Mouse (Mus musculus): Measurements from ENCODE around the gene Galnt18. TPM values are rescaled to one million over a fixed set of nuclear protein-coding genes. Genes with fewer than 3 reads are reported as not detected.

Galnt18 gene
- polyA plus RNA-seq, 1 experiment from 2014 or later = 8.1 TPM

DNA sequence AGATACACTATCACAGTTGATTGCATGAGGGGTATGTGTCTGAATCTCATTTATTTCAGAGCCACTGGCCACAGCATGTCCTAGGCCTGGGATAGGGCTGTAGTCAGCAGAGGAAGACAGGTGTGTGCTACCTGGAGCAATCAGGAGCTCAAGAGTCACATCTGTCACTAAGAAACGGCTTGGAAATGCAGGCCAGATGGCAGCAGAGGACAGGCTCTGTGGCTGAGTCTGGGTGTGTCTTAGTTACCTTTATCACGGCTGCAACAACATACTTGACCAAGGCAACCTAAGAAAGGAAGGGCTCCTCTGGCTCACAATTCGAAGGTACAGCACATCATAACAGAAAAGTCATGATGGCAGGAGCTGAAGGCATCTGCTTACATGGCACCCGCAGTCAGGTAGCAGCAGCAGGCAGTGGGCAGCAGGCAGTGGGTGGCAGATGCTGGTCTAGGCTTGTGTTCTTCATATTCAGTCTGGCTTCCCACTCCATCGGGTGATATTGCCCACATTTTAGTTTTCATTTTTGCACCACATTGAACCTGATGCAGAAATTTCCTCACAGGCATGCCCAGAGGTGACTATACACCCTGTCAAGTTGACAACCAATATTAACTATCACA is 190.2 kb downstream of the Galnt18 start:
- no peaks in the 10 kb centered on the region for H3K4me1 ChIP-seq (ENCODE audit: control insufficient read depth, insufficient read depth, low read length)
- no peak for ATAC-seq (ENCODE audit: insufficient read depth, low FRiP score, low TSS enrichment)
- H3K27me3 ChIP-seq (ENCODE audit: control insufficient read depth, insufficient read depth, low read length) = no peaks in the 10 kb centered on the region
- WGBS = 82% methylated on average over 5 of the region's 5 CpGs
- H3K4me2 ChIP-seq (ENCODE audit: low read depth) = no peak overlapping the region
- H3K9ac ChIP-seq (ENCODE audit: low read length) = no peak overlapping the region
- H3K9me3 ChIP-seq (ENCODE audit: control insufficient read depth, low read length) = no peaks in the 10 kb centered on the region
- H3K36me3 ChIP-seq (ENCODE audit: control insufficient read depth, insufficient read depth, low read length) = no peaks in the 10 kb centered on the region
- no peak overlapping the region for H3K4me3 ChIP-seq (ENCODE audit: low read depth, low read length)
- DNase-seq (ENCODE audit: low spot score) = no peak
- H3K27ac ChIP-seq (ENCODE audit: low read depth, low read length) = no peak overlapping the region

- Histone ChIP-seq H3K4me3 (ENCODE audit: low read depth, low read length) (no peak overlapping the region), H3K27ac (ENCODE audit: low read depth, low read length) (no peak overlapping the region), H3K9me3 (ENCODE audit: control insufficient read depth, low read length) (no peaks in the 10 kb centered on the region), H3K36me3 (ENCODE audit: control insufficient read depth, insufficient read depth, low read length) (no peaks in the 10 kb centered on the region), H3K4me2 (ENCODE audit: low read depth) (no peak overlapping the region), H3K27me3 (ENCODE audit: control insufficient read depth, insufficient read depth, low read length) (no peaks in the 10 kb centered on the region), H3K9ac (ENCODE audit: low read length) (no peak overlapping the region), H3K4me1 (ENCODE audit: control insufficient read depth, insufficient read depth, low read length) (no peaks in the 10 kb centered on the region)
- no peak for DNase-seq (ENCODE audit: low spot score)
- ATAC-seq (ENCODE audit: insufficient read depth, low FRiP score, low TSS enrichment) = no peak
- WGBS = 76% methylated on average over 4 of the region's 4 CpGs
Measured at GRCm38 (mm10) chr7:111588291-111588781, 191.4 kb downstream of the Galnt18 start.

DNA sequence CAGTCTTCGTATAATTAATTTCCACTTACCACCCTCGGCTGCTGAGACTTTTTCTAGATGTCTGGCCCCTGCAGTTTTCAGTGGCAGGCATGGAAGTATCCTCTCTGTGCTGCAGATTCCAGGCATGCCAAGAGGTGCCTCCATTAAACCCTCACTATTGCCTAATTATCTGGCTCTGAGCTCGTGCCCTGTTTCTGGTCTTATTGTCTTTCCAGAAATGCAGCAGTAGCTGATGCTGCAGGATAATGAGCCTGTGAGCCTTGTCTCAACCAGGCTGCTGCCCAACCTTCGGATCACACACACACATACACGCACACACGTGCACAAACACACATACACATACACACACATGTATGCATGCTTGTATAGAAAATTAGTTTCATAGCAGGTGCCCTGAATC is 199.2 kb downstream of the Galnt18 start:
- H3K36me3 ChIP-seq (ENCODE audit: control insufficient read depth, insufficient read depth, low read length) = no peaks in the 10 kb centered on the region
- DNase-seq (ENCODE audit: low spot score) = no peak
- H3K9ac ChIP-seq (ENCODE audit: low read length) = no peak overlapping the region
- no peak overlapping the region for H3K27ac ChIP-seq (ENCODE audit: low read depth, low read length)
- H3K27me3 ChIP-seq (ENCODE audit: control insufficient read depth, insufficient read depth, low read length) = no peaks in the 10 kb centered on the region
- 69% methylated on average over 6 of the region's 6 CpGs for WGBS
- no peak overlapping the region for H3K4me3 ChIP-seq (ENCODE audit: low read depth, low read length)
- no peaks in the 10 kb centered on the region for H3K9me3 ChIP-seq (ENCODE audit: control insufficient read depth, low read length)
- H3K4me2 ChIP-seq (ENCODE audit: low read depth) = no peak overlapping the region
- ATAC-seq (ENCODE audit: insufficient read depth, low FRiP score, low TSS enrichment) = no peak
- H3K4me1 ChIP-seq (ENCODE audit: control insufficient read depth, insufficient read depth, low read length) = no peaks in the 10 kb centered on the region

GRCm38 (mm10) chr7:111575096-111575495 is 204.7 kb downstream of the Galnt18 start:
- DNase-seq (ENCODE audit: low spot score) (no peak), ATAC-seq (ENCODE audit: insufficient read depth, low FRiP score, low TSS enrichment) (no peak)
- Histone ChIP-seq H3K27ac (ENCODE audit: low read depth, low read length) (no peak overlapping the region), H3K36me3 (ENCODE audit: control insufficient read depth, insufficient read depth, low read length) (no peaks in the 10 kb centered on the region), H3K9me3 (ENCODE audit: control insufficient read depth, low read length) (no peaks in the 10 kb centered on the region), H3K9ac (ENCODE audit: low read length) (no peak overlapping the region), H3K4me1 (ENCODE audit: control insufficient read depth, insufficient read depth, low read length) (no peaks in the 10 kb centered on the region), H3K4me3 (ENCODE audit: low read depth, low read length) (no peak overlapping the region), H3K4me2 (ENCODE audit: low read depth) (no peak overlapping the region), H3K27me3 (ENCODE audit: control insufficient read depth, insufficient read depth, low read length) (no peaks in the 10 kb centered on the region)
- 77% methylated on average over 2 of the region's 2 CpGs for WGBS

DNA sequence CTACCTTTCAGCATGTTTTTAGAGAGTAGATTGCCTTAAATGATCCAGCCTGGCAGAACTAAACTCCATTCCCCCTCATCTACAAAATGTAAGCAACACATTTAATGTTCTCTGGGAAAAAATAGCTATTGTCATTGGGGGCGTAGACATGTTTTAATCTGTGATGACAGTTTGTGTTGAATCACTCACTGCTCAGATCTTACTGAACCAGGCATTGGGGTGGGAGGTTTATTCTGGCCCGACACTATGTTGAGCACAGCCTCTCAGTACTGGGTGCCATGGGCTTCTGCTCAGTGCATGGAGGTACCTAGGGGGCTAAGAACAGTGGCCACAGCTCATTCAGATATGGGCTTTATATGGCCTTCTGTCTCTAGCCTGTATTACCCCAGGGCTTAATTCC is 207.4 kb downstream of the Galnt18 start:
- no peaks in the 10 kb centered on the region for H3K27me3 ChIP-seq (ENCODE audit: control insufficient read depth, insufficient read depth, low read length)

DNA sequence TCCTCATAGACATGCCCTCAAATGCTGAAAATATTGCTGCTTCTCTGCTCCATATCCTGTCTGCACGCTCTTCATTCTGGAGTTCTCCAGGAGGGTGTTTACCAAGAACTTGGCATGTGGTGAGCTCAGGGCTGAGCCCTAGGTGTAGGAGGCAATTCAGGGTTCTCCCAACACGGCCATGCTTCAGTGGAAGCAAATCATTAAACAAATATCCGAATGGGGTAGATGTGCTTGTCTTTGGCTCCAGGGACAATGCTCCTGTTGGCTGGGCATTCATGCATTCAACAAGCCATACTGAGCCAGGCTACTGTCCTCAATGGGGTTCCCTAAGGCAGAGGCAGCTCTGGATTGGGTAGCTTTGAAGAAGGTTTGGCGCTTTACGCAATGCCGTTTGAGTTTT is 212.9 kb downstream of the Galnt18 start:
- H3K4me2 ChIP-seq (ENCODE audit: low read depth) = no peak overlapping the region
- no peaks in the 10 kb centered on the region for H3K27me3 ChIP-seq (ENCODE audit: control insufficient read depth, insufficient read depth, low read length)
- H3K4me1 ChIP-seq (ENCODE audit: control insufficient read depth, insufficient read depth, low read length) = no peaks in the 10 kb centered on the region
- H3K36me3 ChIP-seq (ENCODE audit: control insufficient read depth, insufficient read depth, low read length) = no peaks in the 10 kb centered on the region
- no peak for ATAC-seq (ENCODE audit: insufficient read depth, low FRiP score, low TSS enrichment)
- no peaks in the 10 kb centered on the region for H3K9me3 ChIP-seq (ENCODE audit: control insufficient read depth, low read length)
- DNase-seq (ENCODE audit: low spot score) = no peak
- 85% methylated on average over 6 of the region's 6 CpGs for WGBS
- H3K27ac ChIP-seq (ENCODE audit: low read depth, low read length) = no peak overlapping the region
- H3K9ac ChIP-seq (ENCODE audit: low read length) = no peak overlapping the region
- H3K4me3 ChIP-seq (ENCODE audit: low read depth, low read length) = no peak overlapping the region

More for the DNA sequence above, 207.4 kb downstream of the Galnt18 start:
- ATAC-seq (ENCODE audit: insufficient read depth, low FRiP score, low TSS enrichment) (no peak), DNase-seq (ENCODE audit: low spot score) (no peak)
- WGBS = 100% methylated on average over 2 of the region's 2 CpGs
- Histone ChIP-seq H3K9ac (ENCODE audit: low read length) (no peak overlapping the region), H3K9me3 (ENCODE audit: control insufficient read depth, low read length) (no peaks in the 10 kb centered on the region), H3K4me2 (ENCODE audit: low read depth) (no peak overlapping the region), H3K27ac (ENCODE audit: low read depth, low read length) (no peak overlapping the region), H3K36me3 (ENCODE audit: control insufficient read depth, insufficient read depth, low read length) (no peaks in the 10 kb centered on the region), H3K4me3 (ENCODE audit: low read depth, low read length) (no peak overlapping the region), H3K4me1 (ENCODE audit: control insufficient read depth, insufficient read depth, low read length) (no peaks in the 10 kb centered on the region)

DNA sequence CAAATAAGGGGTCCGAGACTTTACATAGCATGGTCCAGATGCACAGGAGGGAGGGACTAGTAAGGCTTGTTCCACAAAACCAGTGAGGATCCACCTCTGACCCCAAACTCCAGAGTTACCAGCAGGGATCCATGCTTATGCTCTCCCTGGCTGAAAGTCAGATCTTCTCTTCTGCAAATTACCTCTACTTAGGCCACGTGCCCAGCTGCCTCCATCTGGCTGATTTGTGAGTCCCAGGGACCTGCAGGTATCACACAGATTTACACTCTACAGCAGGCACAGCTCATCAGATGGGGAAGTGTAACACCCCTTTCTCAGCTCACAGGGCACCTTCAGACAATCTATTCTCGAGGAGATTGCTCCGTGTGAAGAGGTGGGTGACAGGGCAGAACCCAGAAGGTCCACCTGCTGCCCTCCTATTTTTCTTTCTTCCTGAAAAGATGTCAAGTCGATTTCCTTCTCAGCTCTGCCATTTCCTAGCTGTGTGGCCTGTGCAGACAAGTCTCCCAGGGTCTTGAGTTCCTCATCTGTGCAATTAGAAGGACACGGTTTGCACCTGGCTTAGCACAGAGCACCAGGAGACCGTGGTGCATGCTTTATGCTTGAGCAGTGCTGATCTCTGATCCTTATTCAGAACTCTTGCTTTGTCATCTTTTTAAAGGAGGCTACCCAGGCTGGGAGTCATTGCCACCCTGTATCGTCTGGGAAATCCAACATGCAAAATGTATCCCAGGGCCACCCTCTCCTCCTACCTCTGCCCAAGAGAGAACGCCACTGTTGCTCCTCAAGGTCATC is 216.3 kb downstream of the Galnt18 start:
- ATAC-seq (ENCODE audit: insufficient read depth, low FRiP score, low TSS enrichment) = no peak
- H3K4me3 ChIP-seq (ENCODE audit: low read depth, low read length) = no peak overlapping the region
- no peak overlapping the region for H3K4me2 ChIP-seq (ENCODE audit: low read depth)
- no peaks in the 10 kb centered on the region for H3K27me3 ChIP-seq (ENCODE audit: control insufficient read depth, insufficient read depth, low read length)
- WGBS = 74% methylated on average over 9 of the region's 9 CpGs
- no peak overlapping the region for H3K9ac ChIP-seq (ENCODE audit: low read length)
- no peaks in the 10 kb centered on the region for H3K36me3 ChIP-seq (ENCODE audit: control insufficient read depth, insufficient read depth, low read length)
- no peaks in the 10 kb centered on the region for H3K4me1 ChIP-seq (ENCODE audit: control insufficient read depth, insufficient read depth, low read length)
- no peak for DNase-seq (ENCODE audit: low spot score)
- no peaks in the 10 kb centered on the region for H3K9me3 ChIP-seq (ENCODE audit: control insufficient read depth, low read length)
- H3K27ac ChIP-seq (ENCODE audit: low read depth, low read length) = no peak overlapping the region

GRCm38 (mm10) chr7:111560097-111560496 is 219.7 kb downstream of the Galnt18 start:
- no peaks in the 10 kb centered on the region for H3K9me3 ChIP-seq (ENCODE audit: control insufficient read depth, low read length)
- DNase-seq (ENCODE audit: low spot score) = no peak
- no peaks in the 10 kb centered on the region for H3K36me3 ChIP-seq (ENCODE audit: control insufficient read depth, insufficient read depth, low read length)
- ATAC-seq (ENCODE audit: insufficient read depth, low FRiP score, low TSS enrichment) = no peak
- H3K27ac ChIP-seq (ENCODE audit: low read depth, low read length) = no peak overlapping the region
- 84% methylated on average over 3 of the region's 3 CpGs for WGBS
- no peak overlapping the region for H3K9ac ChIP-seq (ENCODE audit: low read length)
- no peaks in the 10 kb centered on the region for H3K27me3 ChIP-seq (ENCODE audit: control insufficient read depth, insufficient read depth, low read length)
- H3K4me2 ChIP-seq (ENCODE audit: low read depth) = no peak overlapping the region
- H3K4me1 ChIP-seq (ENCODE audit: control insufficient read depth, insufficient read depth, low read length) = no peaks in the 10 kb centered on the region
- no peak overlapping the region for H3K4me3 ChIP-seq (ENCODE audit: low read depth, low read length)

GRCm38 (mm10) chr7:111559011-111559410 is 220.8 kb downstream of the Galnt18 start:
- Histone ChIP-seq H3K9me3 (ENCODE audit: control insufficient read depth, low read length) (no peaks in the 10 kb centered on the region), H3K27ac (ENCODE audit: low read depth, low read length) (no peak overlapping the region), H3K4me2 (ENCODE audit: low read depth) (no peak overlapping the region), H3K9ac (ENCODE audit: low read length) (no peak overlapping the region), H3K36me3 (ENCODE audit: control insufficient read depth, insufficient read depth, low read length) (no peaks in the 10 kb centered on the region), H3K4me3 (ENCODE audit: low read depth, low read length) (no peak overlapping the region), H3K27me3 (ENCODE audit: control insufficient read depth, insufficient read depth, low read length) (no peaks in the 10 kb centered on the region), H3K4me1 (ENCODE audit: control insufficient read depth, insufficient read depth, low read length) (no peaks in the 10 kb centered on the region)
- no peak for DNase-seq (ENCODE audit: low spot score)
- WGBS = 60% methylated on average over 3 of the region's 3 CpGs
- no peak for ATAC-seq (ENCODE audit: insufficient read depth, low FRiP score, low TSS enrichment)
